Mouse (Mus musculus) CD4-positive helper T cell, adult 2 months (primary cell): ENCODE measurements around the gene Bri3.

Source experiments
- DNase-seq: peaks from one replicate; pipeline ENCODE4 v3.0.0-alpha.2; 2012; ENCODE audit warnings: low read depth, missing footprints, low spot score

The Bri3 gene

GRCm38 (mm10) chr5:144261309-144261708 is 17.1 kb downstream of the Bri3 start:
- DNase-seq: no peak

GRCm38 (mm10) chr5:144261829-144262228 is 17.6 kb downstream of the Bri3 start:
- no peak for DNase-seq

- DNase-seq: no peak
Measured at GRCm38 (mm10) chr5:144263082-144263481, 18.8 kb downstream of the Bri3 start.

GRCm38 (mm10) chr5:144263496-144263895 is 19.3 kb downstream of the Bri3 start:
- DNase-seq: no peak

- DNase-seq: no peak
Measured at GRCm38 (mm10) chr5:144267535-144268241, 23.5 kb downstream of the Bri3 start.

GRCm38 (mm10) chr5:144269926-144270325 is 25.7 kb downstream of the Bri3 start:
- no peak for DNase-seq

- DNase-seq: no peak
Measured at GRCm38 (mm10) chr5:144270420-144270819, 26.2 kb downstream of the Bri3 start.

- DNase-seq: no peak
Measured at GRCm38 (mm10) chr5:144271118-144271517, 26.9 kb downstream of the Bri3 start.

- DNase-seq: no peak
Measured at GRCm38 (mm10) chr5:144271772-144272171, 27.5 kb downstream of the Bri3 start.

- DNase-seq: no peak
Measured at GRCm38 (mm10) chr5:144274904-144275303, 30.7 kb downstream of the Bri3 start.

- peak; percentile 44 for DNase-seq
Measured at GRCm38 (mm10) chr5:144276898-144277630, 32.8 kb downstream of the Bri3 start.

- peak; percentile 33 for DNase-seq
Measured at GRCm38 (mm10) chr5:144278374-144278960, 34.2 kb downstream of the Bri3 start.

- no peak for DNase-seq
Measured at GRCm38 (mm10) chr5:144279081-144279541, 34.9 kb downstream of the Bri3 start.

GRCm38 (mm10) chr5:144279926-144280325 is 35.7 kb downstream of the Bri3 start:
- DNase-seq: no peak

- DNase-seq: no peak
Measured at GRCm38 (mm10) chr5:144282470-144283260, 38.4 kb downstream of the Bri3 start.

GRCm38 (mm10) chr5:144283551-144284031 is 39.4 kb downstream of the Bri3 start:
- peak; percentile 24 for DNase-seq

GRCm38 (mm10) chr5:144284599-144284998 is 40.4 kb downstream of the Bri3 start:
- DNase-seq: no peak

GRCm38 (mm10) chr5:144286591-144287266 is 42.5 kb downstream of the Bri3 start:
- no peak for DNase-seq

- no peak for DNase-seq
Measured at GRCm38 (mm10) chr5:144287267-144287820, 43.1 kb downstream of the Bri3 start.

- DNase-seq: no peak
Measured at GRCm38 (mm10) chr5:144288391-144288790, 44.2 kb downstream of the Bri3 start.
